Comparison of ENCODE assay signal across 17 mouse cellular contexts in the genomic region with DNA sequence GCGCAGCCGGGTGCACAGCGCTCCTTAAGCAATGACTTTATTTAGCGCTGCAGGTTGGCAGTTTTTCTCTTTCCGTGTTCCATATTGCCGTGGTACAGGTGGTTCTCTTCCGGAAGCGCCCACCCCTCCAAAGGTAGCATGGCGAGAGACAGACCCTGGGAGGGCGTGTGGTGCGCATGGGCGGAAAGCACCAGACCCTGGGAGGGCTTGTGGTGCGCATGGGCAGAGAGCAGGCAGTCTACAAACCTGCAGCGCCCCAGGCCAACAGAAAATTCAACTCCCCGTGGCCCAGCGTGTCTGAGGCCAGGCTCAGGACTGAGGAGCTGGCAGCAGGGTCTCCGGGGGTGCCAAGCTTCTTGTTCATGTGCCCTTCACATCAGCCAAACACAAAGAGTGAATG. TPM values are rescaled to one million over a fixed set of nuclear protein-coding genes. Genes with fewer than 3 reads are reported as not detected.
DNase-seq lines count a peak whose midpoint lies in the region; ATAC-seq and TF ChIP-seq lines count a peak whose summit lies in the region.
"Had no signal": no experiment of that assay in that cellular context is flagged by ENCODE, and none has a peak within 500 bp of the region (broad histone marks: within the 10 kb centered on the region; RNA-seq: fewer than 3 reads in every experiment).

No protein-coding gene starts in this region.

- no peaks in the 10 kb centered on the region for H3K27me3 ChIP-seq in heart, embryonic 11.5 days (ENCODE audit: control insufficient read depth, insufficient read depth, low read length)
- H3K27me3 ChIP-seq in lung, embryonic 15.5 days = no peaks in the 10 kb centered on the region
- no peaks in the 10 kb centered on the region for H3K27me3 ChIP-seq in liver, postnatal 0 days (ENCODE audit: insufficient read depth, low read length)
- no peaks in the 10 kb centered on the region for H3K27me3 ChIP-seq in kidney, embryonic 16.5 days (ENCODE audit: insufficient read depth, low read length)
- H3K27me3 ChIP-seq in neural tube, embryonic 15.5 days (replicated peaks) = no peaks in the 10 kb centered on the region

- intact Hi-C loops in heart, postnatal 36 days (cut with DNase I) = no loop called here

- H3K4me1 ChIP-seq in heart, embryonic 11.5 days (ENCODE audit: control insufficient read depth, insufficient read depth, low read length) = peaks cover 12% of the 10 kb centered on the region
- peaks cover 34% of the 10 kb centered on the region for H3K4me1 ChIP-seq in lung, embryonic 15.5 days
- peaks cover 11% of the 10 kb centered on the region for H3K4me1 ChIP-seq in lung, adult 2 months (ENCODE audit: control insufficient read depth, insufficient read depth, low read length)
- peaks cover 45% of the 10 kb centered on the region for H3K4me1 ChIP-seq in bone marrow macrophage, adult 2 months (ENCODE audit: control insufficient read depth, insufficient read depth, low read length)
- H3K4me1 ChIP-seq in liver, postnatal 0 days (ENCODE audit: insufficient read depth) = peaks cover 18% of the 10 kb centered on the region
- H3K4me1 ChIP-seq in kidney, embryonic 16.5 days (ENCODE audit: insufficient read depth, low read length) = peaks cover 5% of the 10 kb centered on the region; the same call in 1 of the 2 replicates
- H3K4me1 ChIP-seq in neural tube, embryonic 15.5 days = peaks cover 31% of the 10 kb centered on the region

- no peak for TF ChIP-seq EP300 in liver, postnatal 0 days (IDR thresholded peaks at IDR 0.05; ENCODE audit: low read depth)

- TF ChIP-seq POLR2A in lung, adult 2 months (IDR thresholded peaks at IDR 0.05; ENCODE audit: borderline replicate concordance, extremely low read depth, low read depth, low read length) = no peak
- no peak for TF ChIP-seq POLR2A in bone marrow macrophage, adult 2 months (IDR thresholded peaks at IDR 0.05; ENCODE audit: borderline replicate concordance, low read depth, low read length)

- no peak overlapping the region for H3K27ac ChIP-seq in heart, embryonic 11.5 days (ENCODE audit: low read depth, low read length)
- peak overlapping the region; percentile 16 for H3K27ac ChIP-seq in lung, embryonic 15.5 days
- H3K27ac ChIP-seq in bone marrow macrophage, adult 2 months (ENCODE audit: insufficient read depth, low read depth, low read length) = no peak overlapping the region
- H3K27ac ChIP-seq in liver, postnatal 0 days (ENCODE audit: low read depth) = peak overlapping the region; percentile 69
- H3K27ac ChIP-seq in kidney, embryonic 16.5 days (ENCODE audit: low read length) = no peak overlapping the region
- no peak overlapping the region for H3K27ac ChIP-seq in neural tube, embryonic 15.5 days (replicated peaks)

- peak overlapping the region; percentile 38 for H3K4me2 ChIP-seq in heart, embryonic 11.5 days
- H3K4me2 ChIP-seq in lung, embryonic 15.5 days = peak overlapping the region; percentile 49
- H3K4me2 ChIP-seq in liver, postnatal 0 days (ENCODE audit: low read depth, low read length) = peak overlapping the region; percentile 62
- no peak overlapping the region for H3K4me2 ChIP-seq in kidney, embryonic 16.5 days (replicated peaks; ENCODE audit: low read depth, low read length)
- no peak overlapping the region for H3K4me2 ChIP-seq in neural tube, embryonic 15.5 days

- H3K36me3 ChIP-seq in heart, embryonic 11.5 days (ENCODE audit: control insufficient read depth, insufficient read depth, low read length) = no peaks in the 10 kb centered on the region
- no peaks in the 10 kb centered on the region for H3K36me3 ChIP-seq in lung, embryonic 15.5 days
- H3K36me3 ChIP-seq in liver, postnatal 0 days (replicated peaks; ENCODE audit: insufficient read depth, low read length) = no peaks in the 10 kb centered on the region
- H3K36me3 ChIP-seq in kidney, embryonic 16.5 days (ENCODE audit: insufficient read depth, low read length) = no peaks in the 10 kb centered on the region
- no peaks in the 10 kb centered on the region for H3K36me3 ChIP-seq in neural tube, embryonic 15.5 days

- H3K9me3 ChIP-seq in heart, embryonic 11.5 days (replicated peaks; ENCODE audit: control insufficient read depth, low read length) = no peaks in the 10 kb centered on the region
- H3K9me3 ChIP-seq in lung, embryonic 15.5 days = no peaks in the 10 kb centered on the region
- no peaks in the 10 kb centered on the region for H3K9me3 ChIP-seq in liver, postnatal 0 days (ENCODE audit: low read length)
- no peaks in the 10 kb centered on the region for H3K9me3 ChIP-seq in kidney, embryonic 16.5 days (ENCODE audit: low read length)
- no peaks in the 10 kb centered on the region for H3K9me3 ChIP-seq in neural tube, embryonic 15.5 days (replicated peaks)

- no peak for TF ChIP-seq CTCF in lung, adult 2 months (IDR thresholded peaks at IDR 0.05; ENCODE audit: insufficient read depth, low read length)
- TF ChIP-seq CTCF in bone marrow macrophage, adult 2 months (IDR thresholded peaks at IDR 0.05; ENCODE audit: low read depth, low read length) = no peak
- no peak for TF ChIP-seq CTCF in liver, postnatal 0 days (IDR thresholded peaks at IDR 0.05; ENCODE audit: low read depth)

- no peak overlapping the region for H3K9ac ChIP-seq in heart, embryonic 11.5 days (ENCODE audit: low read depth, low read length)
- H3K9ac ChIP-seq in lung, embryonic 15.5 days = no peak overlapping the region
- peak overlapping the region; percentile 1; the same call in 1 of the 2 replicates for H3K9ac ChIP-seq in liver, postnatal 0 days (replicated peaks)
- no peak overlapping the region for H3K9ac ChIP-seq in kidney, embryonic 16.5 days (replicated peaks; ENCODE audit: low read length)
- no peak overlapping the region for H3K9ac ChIP-seq in neural tube, embryonic 15.5 days (replicated peaks)
- H3K9ac ChIP-seq: forebrain, postnatal 0 days had no signal

- WGBS in heart, embryonic 11.5 days (ENCODE audit: insufficient replicate concordance) = 71% methylated on average over 17 of the region's 17 CpGs
- WGBS in lung, embryonic 15.5 days = 54% methylated on average over 17 of the region's 17 CpGs
- 63% methylated on average over 17 of the region's 17 CpGs for WGBS in lung, adult 2 months
- WGBS in liver, postnatal 0 days (ENCODE audit: insufficient replicate concordance) = 53% methylated on average over 17 of the region's 17 CpGs
- 80% methylated on average over 17 of the region's 17 CpGs for WGBS in kidney, embryonic 16.5 days
- 88% methylated on average over 17 of the region's 17 CpGs for WGBS in neural tube, embryonic 15.5 days

- no peak for DNase-seq in heart, postnatal 36 days
- no peak for DNase-seq in lung, adult 2 months
- no peak for DNase-seq in liver, postnatal 0 days
- DNase-seq: cerebellum, postnatal 10 days; forebrain, postnatal 0 days had no signal

- ATAC-seq in heart, embryonic 11.5 days (replicated peaks; ENCODE audit: insufficient number of reproducible peaks, low FRiP score, low TSS enrichment) = no peak
- no peak for ATAC-seq in lung, embryonic 15.5 days (ENCODE audit: borderline replicate concordance, extremely low read depth, low FRiP score, low TSS enrichment)
- ATAC-seq in liver, postnatal 0 days = peak; percentile 22; the same call in 1 of the 2 replicates
- ATAC-seq in kidney, embryonic 16.5 days (ENCODE audit: low FRiP score, low TSS enrichment) = no peak
- ATAC-seq in neural tube, embryonic 15.5 days (ENCODE audit: low FRiP score) = no peak
- ATAC-seq: CD4-positive, CD25-positive, alpha-beta regulatory T cell, adult 4 months; forebrain, postnatal 0 days; intestine, postnatal 0 days had no signal

- no peak overlapping the region for H3K4me3 ChIP-seq in heart, embryonic 11.5 days (ENCODE audit: low read depth, low read length)
- peak overlapping the region; percentile 23 for H3K4me3 ChIP-seq in lung, embryonic 15.5 days
- no peak overlapping the region for H3K4me3 ChIP-seq in lung, adult 2 months (replicated peaks; ENCODE audit: extremely low read depth, low read depth, low read length)
- H3K4me3 ChIP-seq in bone marrow macrophage, adult 2 months (ENCODE audit: insufficient read depth, low read length) = peak overlapping the region; percentile 15
- H3K4me3 ChIP-seq in liver, postnatal 0 days (ENCODE audit: low read depth, low read length) = 0 out of 2 replicates have a peak overlapping the region, but pooled peaks have one; percentile 1
- no peak overlapping the region for H3K4me3 ChIP-seq in kidney, embryonic 16.5 days (ENCODE audit: low read length)
- no peak overlapping the region for H3K4me3 ChIP-seq in neural tube, embryonic 15.5 days (replicated peaks)

RNA-seq across cellular contexts. Expression of gene Fbxo31, which starts 7.8 kb away (rescaled TPM):
- 9.5 and 9.7 TPM in 2 replicates for polyA plus RNA-seq in heart, embryonic 11.5 days (2014; fragmentation: Nextera tagmentation; extraction: Ambion mirVana)
- 100 to 1,000 TPM; 122 to 133 TPM for total RNA-seq in heart, postnatal 36 days (2021)
- 15.9 and 17.3 TPM in 2 replicates for polyA plus RNA-seq in lung, embryonic 15.5 days (2015; fragmentation: Nextera tagmentation; extraction: Ambion mirVana)
- 48.2 and 49.9 TPM in 2 replicates for polyA plus RNA-seq in lung, adult 2 months (2012; rRNA removed)
- polyA plus RNA-seq in bone marrow macrophage, adult 2 months (2012; ENCODE audit: insufficient read depth, insufficient read length, missing spikeins) = 10.0 and 10.6 TPM in 2 replicates
- polyA plus RNA-seq in liver, postnatal 0 days (2015; fragmentation: Nextera tagmentation; extraction: Ambion mirVana) = 12.3 and 13.9 TPM in 2 replicates
- 14.7 and 16.2 TPM in 2 replicates for polyA plus RNA-seq in kidney, embryonic 16.5 days (2015; fragmentation: Nextera tagmentation; extraction: Ambion mirVana)
- 38.3 and 44.2 TPM in 2 replicates for polyA plus RNA-seq in neural tube, embryonic 15.5 days (2015; fragmentation: Nextera tagmentation; extraction: Ambion mirVana)

RNA-seq across cellular contexts. Expression of gene Map1lc3b, which starts 19.4 kb away (rescaled TPM):
- polyA plus RNA-seq in heart, embryonic 11.5 days (2014; fragmentation: Nextera tagmentation; extraction: Ambion mirVana) = 186 and 199 TPM in 2 replicates
- total RNA-seq in heart, postnatal 36 days (2021) = 100 to 1,000 TPM; 266 to 268 TPM
- 199 and 200 TPM in 2 replicates for polyA plus RNA-seq in lung, embryonic 15.5 days (2015; fragmentation: Nextera tagmentation; extraction: Ambion mirVana)
- polyA plus RNA-seq in lung, adult 2 months (2012; rRNA removed) = 106 and 140 TPM in 2 replicates
- 179 and 195 TPM in 2 replicates for polyA plus RNA-seq in bone marrow macrophage, adult 2 months (2012; ENCODE audit: insufficient read depth, insufficient read length, missing spikeins)
- 205 and 222 TPM in 2 replicates for polyA plus RNA-seq in liver, postnatal 0 days (2015; fragmentation: Nextera tagmentation; extraction: Ambion mirVana)
- polyA plus RNA-seq in kidney, embryonic 16.5 days (2015; fragmentation: Nextera tagmentation; extraction: Ambion mirVana) = 201 and 211 TPM in 2 replicates
- polyA plus RNA-seq in neural tube, embryonic 15.5 days (2015; fragmentation: Nextera tagmentation; extraction: Ambion mirVana) = 315 and 351 TPM in 2 replicates

RNA-seq across cellular contexts. Expression of gene 1700018B08Rik, which starts 26.7 kb away (rescaled TPM):
- 0.24 TPM in 1 of 2 replicates, not detected in the other for polyA plus RNA-seq in heart, embryonic 11.5 days (2014; fragmentation: Nextera tagmentation; extraction: Ambion mirVana)
- not detected for total RNA-seq in heart, postnatal 36 days (2021)
- polyA plus RNA-seq in lung, embryonic 15.5 days (2015; fragmentation: Nextera tagmentation; extraction: Ambion mirVana) = not detected in 2 replicates
- not detected in 2 replicates for polyA plus RNA-seq in lung, adult 2 months (2012; rRNA removed)
- polyA plus RNA-seq in bone marrow macrophage, adult 2 months (2012; ENCODE audit: insufficient read depth, insufficient read length, missing spikeins) = not detected in 2 replicates
- not detected in 2 replicates for polyA plus RNA-seq in liver, postnatal 0 days (2015; fragmentation: Nextera tagmentation; extraction: Ambion mirVana)
- polyA plus RNA-seq in kidney, embryonic 16.5 days (2015; fragmentation: Nextera tagmentation; extraction: Ambion mirVana) = not detected in 2 replicates
- not detected in 2 replicates for polyA plus RNA-seq in neural tube, embryonic 15.5 days (2015; fragmentation: Nextera tagmentation; extraction: Ambion mirVana)
- total RNA-seq: adrenal gland, postnatal 4 days; forebrain, postnatal 0 days; left cerebral cortex, adult 8-10 months had no signal
- polyA plus RNA-seq: CD4-positive, CD25-positive, alpha-beta regulatory T cell, adult 4 months; embryonic facial prominence, embryonic 14.5 days; forebrain, postnatal 0 days; intestine, postnatal 0 days; large intestine, adult 2 months; urinary bladder, adult 2 months had no signal

Comparison
In these comparisons a context has a peak if more than half of its experiments do, and no peak if none do; other contexts are left out.
1. H3K4me3 ChIP-seq: peak in lung, embryonic 15.5 days (single experiment), bone marrow macrophage, adult 2 months (single experiment) and liver, postnatal 0 days (single experiment); none in heart, embryonic 11.5 days (single experiment), lung, adult 2 months (single experiment), kidney, embryonic 16.5 days (single experiment) and neural tube, embryonic 15.5 days (single experiment).
2. H3K27ac ChIP-seq: peak in lung, embryonic 15.5 days (single experiment) and liver, postnatal 0 days (single experiment); none in heart, embryonic 11.5 days (single experiment), bone marrow macrophage, adult 2 months (single experiment), kidney, embryonic 16.5 days (single experiment) and neural tube, embryonic 15.5 days (single experiment).
3. H3K4me2 ChIP-seq: peak in heart, embryonic 11.5 days (single experiment), lung, embryonic 15.5 days (single experiment) and liver, postnatal 0 days (single experiment); none in kidney, embryonic 16.5 days (single experiment) and neural tube, embryonic 15.5 days (single experiment).